Mouse (Mus musculus): Measurements from ENCODE around the gene Ptprm.

Gene Ptprm

GRCm38 (mm10) chr17:67242774-67243495 is 111.3 kb downstream of the Ptprm start:
- no peak for DNase-seq (ENCODE audit: low read depth, low spot score)
- Histone ChIP-seq H3K36me3 (ENCODE audit: control insufficient read depth, insufficient read depth, low read length, poor library complexity, severe bottlenecking) (no peaks in the 10 kb centered on the region), H3K27me3 (ENCODE audit: control insufficient read depth, insufficient read depth, low read length, poor library complexity, severe bottlenecking) (no peaks in the 10 kb centered on the region)

GRCm38 (mm10) chr17:67241951-67242773 is 112.1 kb downstream of the Ptprm start:
- H3K27me3 ChIP-seq (ENCODE audit: control insufficient read depth, insufficient read depth, low read length, poor library complexity, severe bottlenecking) = no peaks in the 10 kb centered on the region
- H3K36me3 ChIP-seq (ENCODE audit: control insufficient read depth, insufficient read depth, low read length, poor library complexity, severe bottlenecking) = no peaks in the 10 kb centered on the region
- DNase-seq (ENCODE audit: low read depth, low spot score) = no peak

- H3K36me3 ChIP-seq (ENCODE audit: control insufficient read depth, insufficient read depth, low read length, poor library complexity, severe bottlenecking) = no peaks in the 10 kb centered on the region
- no peaks in the 10 kb centered on the region for H3K27me3 ChIP-seq (ENCODE audit: control insufficient read depth, insufficient read depth, low read length, poor library complexity, severe bottlenecking)
- no peak for DNase-seq (ENCODE audit: low read depth, low spot score)
Measured at GRCm38 (mm10) chr17:67238866-67239265, 115.4 kb downstream of the Ptprm start.

- Histone ChIP-seq H3K27me3 (ENCODE audit: control insufficient read depth, insufficient read depth, low read length, poor library complexity, severe bottlenecking) (no peaks in the 10 kb centered on the region), H3K36me3 (ENCODE audit: control insufficient read depth, insufficient read depth, low read length, poor library complexity, severe bottlenecking) (no peaks in the 10 kb centered on the region)
- no peak for DNase-seq (ENCODE audit: low read depth, low spot score)
Measured at GRCm38 (mm10) chr17:67237407-67237806, 116.8 kb downstream of the Ptprm start.

GRCm38 (mm10) chr17:67233063-67233462 is 121.2 kb downstream of the Ptprm start:
- Histone ChIP-seq H3K36me3 (ENCODE audit: control insufficient read depth, insufficient read depth, low read length, poor library complexity, severe bottlenecking) (no peaks in the 10 kb centered on the region), H3K27me3 (ENCODE audit: control insufficient read depth, insufficient read depth, low read length, poor library complexity, severe bottlenecking) (no peaks in the 10 kb centered on the region)
- no peak for DNase-seq (ENCODE audit: low read depth, low spot score)

GRCm38 (mm10) chr17:67226991-67227390 is 127.3 kb downstream of the Ptprm start:
- DNase-seq (ENCODE audit: low read depth, low spot score) = no peak
- no peaks in the 10 kb centered on the region for H3K27me3 ChIP-seq (ENCODE audit: control insufficient read depth, insufficient read depth, low read length, poor library complexity, severe bottlenecking)
- no peaks in the 10 kb centered on the region for H3K36me3 ChIP-seq (ENCODE audit: control insufficient read depth, insufficient read depth, low read length, poor library complexity, severe bottlenecking)

GRCm38 (mm10) chr17:67215326-67215725 is 138.9 kb downstream of the Ptprm start:
- H3K27me3 ChIP-seq (ENCODE audit: control insufficient read depth, insufficient read depth, low read length, poor library complexity, severe bottlenecking) = no peaks in the 10 kb centered on the region
- no peaks in the 10 kb centered on the region for H3K36me3 ChIP-seq (ENCODE audit: control insufficient read depth, insufficient read depth, low read length, poor library complexity, severe bottlenecking)
- no peak for DNase-seq (ENCODE audit: low read depth, low spot score)

- DNase-seq (ENCODE audit: low read depth, low spot score) = no peak
- H3K36me3 ChIP-seq (ENCODE audit: control insufficient read depth, insufficient read depth, low read length, poor library complexity, severe bottlenecking) = no peaks in the 10 kb centered on the region
- no peaks in the 10 kb centered on the region for H3K27me3 ChIP-seq (ENCODE audit: control insufficient read depth, insufficient read depth, low read length, poor library complexity, severe bottlenecking)
Measured at GRCm38 (mm10) chr17:67213711-67214110, 140.5 kb downstream of the Ptprm start.

- no peaks in the 10 kb centered on the region for H3K27me3 ChIP-seq (ENCODE audit: control insufficient read depth, insufficient read depth, low read length, poor library complexity, severe bottlenecking)
- H3K36me3 ChIP-seq (ENCODE audit: control insufficient read depth, insufficient read depth, low read length, poor library complexity, severe bottlenecking) = no peaks in the 10 kb centered on the region
- no peak for DNase-seq (ENCODE audit: low read depth, low spot score)
Measured at GRCm38 (mm10) chr17:67209676-67210344, 144.4 kb downstream of the Ptprm start.

- DNase-seq (ENCODE audit: low read depth, low spot score) = no peak
- no peaks in the 10 kb centered on the region for H3K36me3 ChIP-seq (ENCODE audit: control insufficient read depth, insufficient read depth, low read length, poor library complexity, severe bottlenecking)
- no peaks in the 10 kb centered on the region for H3K27me3 ChIP-seq (ENCODE audit: control insufficient read depth, insufficient read depth, low read length, poor library complexity, severe bottlenecking)
Measured at GRCm38 (mm10) chr17:67208600-67208999, 145.7 kb downstream of the Ptprm start.

GRCm38 (mm10) chr17:67206984-67207383 is 147.3 kb downstream of the Ptprm start:
- DNase-seq (ENCODE audit: low read depth, low spot score) = no peak
- no peaks in the 10 kb centered on the region for H3K27me3 ChIP-seq (ENCODE audit: control insufficient read depth, insufficient read depth, low read length, poor library complexity, severe bottlenecking)
- no peaks in the 10 kb centered on the region for H3K36me3 ChIP-seq (ENCODE audit: control insufficient read depth, insufficient read depth, low read length, poor library complexity, severe bottlenecking)

GRCm38 (mm10) chr17:67201151-67201550 is 153.1 kb downstream of the Ptprm start:
- DNase-seq (ENCODE audit: low read depth, low spot score) = no peak
- Histone ChIP-seq H3K27me3 (ENCODE audit: control insufficient read depth, insufficient read depth, low read length, poor library complexity, severe bottlenecking) (no peaks in the 10 kb centered on the region), H3K36me3 (ENCODE audit: control insufficient read depth, insufficient read depth, low read length, poor library complexity, severe bottlenecking) (no peaks in the 10 kb centered on the region)

GRCm38 (mm10) chr17:67193728-67194127 is 160.5 kb downstream of the Ptprm start:
- Histone ChIP-seq H3K36me3 (ENCODE audit: control insufficient read depth, insufficient read depth, low read length, poor library complexity, severe bottlenecking) (no peaks in the 10 kb centered on the region), H3K27me3 (ENCODE audit: control insufficient read depth, insufficient read depth, low read length, poor library complexity, severe bottlenecking) (no peaks in the 10 kb centered on the region)
- DNase-seq (ENCODE audit: low read depth, low spot score) = no peak

- no peaks in the 10 kb centered on the region for H3K27me3 ChIP-seq (ENCODE audit: control insufficient read depth, insufficient read depth, low read length, poor library complexity, severe bottlenecking)
- H3K36me3 ChIP-seq (ENCODE audit: control insufficient read depth, insufficient read depth, low read length, poor library complexity, severe bottlenecking) = no peaks in the 10 kb centered on the region
- no peak for DNase-seq (ENCODE audit: low read depth, low spot score)
Measured at GRCm38 (mm10) chr17:67188514-67188913, 165.7 kb downstream of the Ptprm start.

- Histone ChIP-seq H3K27me3 (ENCODE audit: control insufficient read depth, insufficient read depth, low read length, poor library complexity, severe bottlenecking) (no peaks in the 10 kb centered on the region), H3K36me3 (ENCODE audit: control insufficient read depth, insufficient read depth, low read length, poor library complexity, severe bottlenecking) (no peaks in the 10 kb centered on the region)
Measured at GRCm38 (mm10) chr17:67186879-67187278, 167.4 kb downstream of the Ptprm start.

More at GRCm38 (mm10) chr17:67186879-67187278, 167.4 kb downstream of the Ptprm start:
- DNase-seq (ENCODE audit: low read depth, low spot score) = no peak

Measured in splenic B cell, adult 2 months (primary cell).